Mouse (Mus musculus) heart, adult 2 months (tissue): ENCODE measurements around the gene Ccdc142. TPM values are rescaled to one million over a fixed set of nuclear protein-coding genes. Genes with fewer than 3 reads are reported as not detected.

ENCODE experiments used
- DNase-seq, 2 experiments: peaks; one replicate each; pipeline ENCODE4 v3.0.0; 2021
- H3K27ac ChIP-seq: fragments of 200-600 bp; 2 replicates; pipeline ENCODE4 v1.8.1; 2022
- H3K27me3 ChIP-seq: fragments of 200-500 bp; 2 replicates; pipeline ENCODE4 v1.6.1; 2012; ENCODE audit warnings: mild to moderate bottlenecking, low read length, inconsistent platforms, mixed read lengths; ENCODE audit not compliant: control insufficient read depth, insufficient read depth
- H3K36me3 ChIP-seq: fragments of 200-500 bp; 2 replicates; pipeline ENCODE4 v1.6.1; 2012; ENCODE audit warnings: low read length, inconsistent platforms; ENCODE audit not compliant: control insufficient read depth, insufficient read depth
- H3K4me1 ChIP-seq: fragments of 200-500 bp; 2 replicates; pipeline ENCODE4 v1.6.1; 2011; ENCODE audit warnings: low read length; ENCODE audit not compliant: control insufficient read depth, insufficient read depth
- H3K4me3 ChIP-seq: fragments of 200-600 bp; 2 replicates; pipeline ENCODE4 v1.8.1; 2022
- H3K79me2 ChIP-seq: fragments of 200-500 bp; replicated peaks from 2 replicates; pipeline ENCODE4 v1.6.1; 2012; ENCODE audit warnings: mild to moderate bottlenecking, inconsistent platforms, low read length, moderate library complexity, mixed read lengths; ENCODE audit not compliant: control insufficient read depth, insufficient read depth
- H3K9ac ChIP-seq: fragments of 200-500 bp; 2 replicates; pipeline ENCODE4 v1.6.1; 2012; ENCODE audit warnings: low read depth, mild to moderate bottlenecking, control low read depth, inconsistent platforms, low read length, mixed read lengths
- CTCF ChIP-seq: fragments of 200-600 bp; IDR thresholded peaks from 2 replicates; pipeline ENCODE4 v1.8.1; 2022; ENCODE audit warnings: antibody characterized with exemption, mild to moderate bottlenecking, moderate library complexity
- EP300 ChIP-seq: fragments of 200-500 bp; IDR thresholded peaks from 2 replicates; pipeline ENCODE4 v1.6.1; 2011; ENCODE audit warnings: low read depth, low read length, control low read depth; ENCODE audit not compliant: insufficient read depth
- POLR2A ChIP-seq: fragments of 200-500 bp; IDR thresholded peaks from 2 replicates; pipeline ENCODE4 v1.6.1; 2011; ENCODE audit warnings: mild to moderate bottlenecking, low read depth, low read length, control low read depth; ENCODE audit not compliant: insufficient read depth
- WGBS: fragments of 180-500 bp; shearing (Covaris S2); methylation state at CpG from one replicate; pipeline ENCODE4 v1.1.7; 2018; 5-methylcytosine and 5-hydroxymethylcytosine counted together
- intact Hi-C: fragments of 180-260 bp; cut with DNase I; formaldehyde crosslinking; loops from one replicate; pipeline ENCODE4 v1.15.1; 2025
- polyA plus RNA-seq: library from polyadenylated mRNA; depleted of rRNA; stranded (reverse); fragments of >200 nt; gene quantifications from 2 replicates; pipeline ENCODE4 v1.2.3, GENCODE M21; 2012
- total RNA-seq, 2 experiments: library from RNA; stranded (reverse); gene quantifications; 2 replicates each; pipeline ENCODE4 v1.2.3; 2021

Ccdc142 gene
- total and polyA plus RNA-seq, 3 experiments, result 2.0 to 2.5 (median 2.4) TPM

DNA sequence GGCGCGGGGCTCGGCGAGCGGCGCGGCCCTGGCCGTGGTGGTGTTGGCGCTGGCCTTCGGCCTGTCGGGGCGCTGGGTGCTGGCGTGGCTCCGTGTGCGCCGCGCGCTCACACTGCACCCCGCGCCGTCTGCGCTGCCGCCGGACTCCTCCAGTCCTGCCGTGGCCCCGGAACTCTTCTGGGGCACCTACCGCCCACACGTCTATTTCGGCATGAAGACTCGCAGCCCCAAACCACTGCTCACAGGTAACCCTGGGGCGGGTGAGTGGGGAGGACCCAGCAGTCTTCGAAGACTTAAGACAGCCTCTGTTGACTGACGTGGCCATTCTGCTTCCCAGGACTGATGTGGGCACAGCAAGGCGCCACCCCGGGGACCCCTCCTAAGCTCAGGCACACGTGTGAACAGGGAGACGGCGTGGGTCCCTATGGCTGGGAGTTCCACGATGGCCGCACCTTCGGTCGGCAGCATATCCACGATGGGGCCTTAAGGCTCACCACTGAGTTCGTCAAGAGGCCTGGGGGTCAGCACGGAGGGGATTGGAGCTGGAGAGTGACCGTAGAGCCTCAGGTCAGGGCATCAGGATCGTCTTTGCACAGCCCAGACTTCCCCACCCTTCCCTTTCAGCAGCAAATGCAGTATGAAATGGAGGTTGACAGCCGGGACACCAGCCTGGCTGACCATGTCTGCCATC, 14.4 kb downstream of the Ccdc142 start:
- WGBS, result 1% methylated on average over 38 of the region's 48 CpGs
- Histone ChIP-seq H3K9ac (peak overlapping the region; percentile 77), H3K4me1 (peaks cover 5% of the 10 kb centered on the region), H3K27ac (peak overlapping the region; percentile 51), H3K79me2 (no peaks in the 10 kb centered on the region), H3K4me3 (peak overlapping the region; percentile 90), H3K27me3 (no peaks in the 10 kb centered on the region), H3K36me3 (no peaks in the 10 kb centered on the region)
- DNase-seq, result no peak
- no peak for TF ChIP-seq POLR2A
- TF ChIP-seq CTCF, result no peak
- TF ChIP-seq EP300, result no peak
- intact Hi-C loops, result loop anchor here (2.0 kb wide), 2 partner anchors 43 to 49 kb away; partner anchors contain the start of gene Dctn1

DNA sequence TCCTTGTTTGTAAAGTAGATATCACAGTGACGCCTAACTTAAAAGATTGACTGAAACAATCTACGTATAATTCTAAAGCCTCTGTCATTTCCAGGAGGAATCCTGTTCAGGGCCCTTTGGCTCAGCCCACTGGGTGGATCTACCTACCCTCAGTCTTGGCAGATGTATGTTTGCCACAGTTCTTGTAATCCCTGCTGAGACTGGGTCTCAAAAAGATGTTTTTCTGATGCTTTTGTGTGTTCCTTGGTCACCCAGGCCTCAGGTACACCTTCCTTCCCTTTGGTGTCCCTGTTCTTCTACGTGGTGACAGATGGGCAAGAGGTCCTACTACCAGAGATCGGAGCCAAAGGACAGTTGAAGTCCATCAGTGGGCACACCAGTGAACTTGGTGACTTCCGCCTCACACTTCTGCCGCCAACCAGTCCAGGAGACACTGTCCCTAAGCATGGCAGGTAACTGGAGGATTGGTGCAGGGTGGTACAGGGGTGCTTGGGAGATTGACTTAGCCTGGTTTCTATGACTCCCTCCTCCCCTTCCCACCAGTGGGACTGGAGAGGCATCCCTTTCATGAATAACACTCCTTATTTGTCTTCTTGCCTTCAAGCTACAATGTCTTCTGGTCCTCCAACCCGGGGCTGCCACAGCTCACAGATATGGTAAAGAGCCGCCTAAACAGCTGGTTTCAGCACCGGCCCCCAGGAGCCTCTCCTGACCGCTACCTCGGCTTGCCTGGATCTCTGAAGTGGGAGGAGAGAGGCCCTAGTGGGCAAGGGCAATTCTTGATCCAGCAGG, 15.2 kb downstream of the Ccdc142 start:
- Histone ChIP-seq H3K4me3 (peak overlapping the region; percentile 90), H3K9ac (no peak overlapping the region), H3K36me3 (no peaks in the 10 kb centered on the region), H3K27ac (no peak overlapping the region), H3K4me1 (peaks cover 5% of the 10 kb centered on the region), H3K27me3 (no peaks in the 10 kb centered on the region), H3K79me2 (no peaks in the 10 kb centered on the region)
- DNase-seq, result no peak
- intact Hi-C loops, result loop anchor here (2.0 kb wide), 1 partner anchor 42 kb away; no protein-coding TSS in a partner anchor
- no peak for TF ChIP-seq POLR2A
- no peak for TF ChIP-seq CTCF
- TF ChIP-seq EP300, result no peak
- WGBS, result 76% methylated on average over 11 of the region's 11 CpGs

DNA sequence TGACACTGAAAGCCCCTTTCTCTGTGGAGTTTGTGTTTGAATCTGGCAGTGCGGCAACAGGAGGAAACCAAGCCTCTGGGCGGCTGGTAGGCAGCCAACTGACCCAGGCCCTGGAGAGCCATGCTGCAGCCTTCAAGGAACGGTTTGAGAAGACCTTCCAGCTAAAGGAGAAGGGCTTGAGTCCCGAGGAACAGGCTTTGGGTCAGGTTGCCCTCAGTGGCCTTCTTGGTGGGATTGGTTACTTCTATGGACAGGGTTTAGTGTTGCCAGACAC, 15.7 kb downstream of the Ccdc142 start:
- intact Hi-C loops, result loop anchor here (2.0 kb wide), 1 partner anchor 42 kb away; no protein-coding TSS in a partner anchor
- Histone ChIP-seq H3K9ac (no peak overlapping the region), H3K36me3 (no peaks in the 10 kb centered on the region), H3K4me3 (no peak overlapping the region), H3K27me3 (no peaks in the 10 kb centered on the region), H3K79me2 (no peaks in the 10 kb centered on the region), H3K4me1 (peaks cover 5% of the 10 kb centered on the region), H3K27ac (no peak overlapping the region)
- DNase-seq, result no peak
- TF ChIP-seq CTCF (no peak), POLR2A (no peak), EP300 (no peak)
- 86% methylated on average over 4 of the region's 4 CpGs for WGBS

DNA sequence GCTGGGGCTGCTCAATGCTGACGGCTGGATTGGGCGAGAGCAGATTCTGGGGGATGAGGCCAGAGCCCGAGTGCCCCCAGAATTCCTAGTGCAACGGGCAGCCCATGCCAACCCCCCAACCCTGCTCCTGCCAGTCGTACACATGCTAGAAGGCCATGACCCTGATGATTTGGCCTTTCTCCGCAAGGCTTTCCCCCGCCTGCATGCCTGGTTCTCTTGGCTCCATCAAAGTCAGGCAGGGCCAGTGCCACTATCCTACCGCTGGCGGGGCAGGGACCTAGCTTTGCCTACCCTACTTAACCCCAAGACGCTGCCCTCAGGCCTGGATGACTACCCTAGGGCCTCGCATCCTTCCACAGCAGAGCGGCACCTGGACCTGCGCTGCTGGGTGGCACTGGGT, 16.2 kb downstream of the Ccdc142 start:
- Histone ChIP-seq H3K36me3 (no peaks in the 10 kb centered on the region), H3K27ac (no peak overlapping the region), H3K4me1 (peaks cover 5% of the 10 kb centered on the region), H3K27me3 (no peaks in the 10 kb centered on the region), H3K9ac (no peak overlapping the region), H3K4me3 (no peak overlapping the region), H3K79me2 (no peaks in the 10 kb centered on the region)
- no peak for TF ChIP-seq EP300
- TF ChIP-seq CTCF, result no peak
- no peak for TF ChIP-seq POLR2A
- intact Hi-C loops, result loop anchor here (2.0 kb wide), 1 partner anchor 41 kb away; no protein-coding TSS in a partner anchor
- no peak for DNase-seq
- WGBS, result 92% methylated on average over 13 of the region's 13 CpGs

DNA sequence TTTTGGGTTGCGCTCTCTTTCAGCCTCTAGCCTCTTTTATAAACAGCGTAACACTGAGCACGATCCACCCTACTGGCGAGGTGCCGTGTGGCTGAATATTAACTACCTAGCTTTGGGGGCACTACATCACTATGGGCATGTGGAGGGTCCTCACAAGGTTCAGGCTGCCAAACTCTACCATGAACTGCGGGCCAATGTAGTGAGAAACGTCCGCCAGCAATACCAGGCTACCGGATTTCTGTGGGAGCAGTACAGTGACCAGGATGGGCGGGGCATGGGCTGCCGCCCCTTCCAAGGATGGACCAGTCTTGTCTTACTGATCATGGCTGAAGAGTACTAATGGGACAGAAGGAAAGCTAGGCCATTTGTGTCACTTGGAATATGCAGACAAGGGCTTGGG, 17.0 kb downstream of the Ccdc142 start:
- Histone ChIP-seq H3K36me3 (no peaks in the 10 kb centered on the region), H3K27me3 (no peaks in the 10 kb centered on the region), H3K79me2 (no peaks in the 10 kb centered on the region), H3K4me3 (no peak overlapping the region), H3K9ac (no peak overlapping the region), H3K27ac (no peak overlapping the region), H3K4me1 (peaks cover 5% of the 10 kb centered on the region)
- no peak for TF ChIP-seq CTCF
- TF ChIP-seq POLR2A, result 0 out of 2 replicates have a peak, but pooled peaks have one; percentile 15
- no peak for TF ChIP-seq EP300
- DNase-seq, result no peak
- intact Hi-C loops, result no loop called here
- 87% methylated on average over 11 of the region's 11 CpGs for WGBS
